Mouse (Mus musculus) lung, postnatal 36 days (tissue): ENCODE measurements at regions not wholly inside any gene's neighbourhood (a gene's known extent, or its start where the extent isn't known, plus 50 kb on each side); places are given as distances from the start of the nearest gene placed in this dataset.

Experiments
- DNase-seq: peaks from one replicate; pipeline ENCODE4 v3.0.0; 2022; ENCODE audit warnings: mixed read lengths

- no peak for DNase-seq
These were observed 326.0 kb downstream of the 1500009L16Rik start for GRCm38 (mm10) chr10:84048706-84049105.

- no peak for DNase-seq
These were observed 330.0 kb downstream of the 1500009L16Rik start for GRCm38 (mm10) chr10:84052696-84053095.

GRCm38 (mm10) chr10:84054551-84055336 is 332.1 kb downstream of the 1500009L16Rik start:
- DNase-seq = no peak

GRCm38 (mm10) chr10:84055402-84056167 is 332.9 kb downstream of the 1500009L16Rik start:
- peak; percentile 49 for DNase-seq

GRCm38 (mm10) chr10:84056323-84057169 is 333.9 kb downstream of the 1500009L16Rik start:
- DNase-seq = peak; percentile 25

- no peak for DNase-seq
These were observed 335.6 kb downstream of the 1500009L16Rik start for GRCm38 (mm10) chr10:84058301-84058700.

GRCm38 (mm10) chr10:84059646-84060491 is 337.2 kb downstream of the 1500009L16Rik start:
- no peak for DNase-seq

- peak; percentile 89 for DNase-seq
These were observed 338.0 kb downstream of the 1500009L16Rik start for GRCm38 (mm10) chr10:84060492-84061218.

GRCm38 (mm10) chr10:84067052-84067650 is 344.5 kb downstream of the 1500009L16Rik start:
- DNase-seq = peak; percentile 49

- DNase-seq = no peak
These were observed 347.1 kb downstream of the 1500009L16Rik start for GRCm38 (mm10) chr10:84069806-84070205.

GRCm38 (mm10) chr10:84072866-84073483 is 350.3 kb downstream of the 1500009L16Rik start:
- no peak for DNase-seq

- DNase-seq = no peak
These were observed 352.9 kb downstream of the 1500009L16Rik start for GRCm38 (mm10) chr10:84075581-84075980.

- DNase-seq = no peak
These were observed 357.6 kb downstream of the 1500009L16Rik start for GRCm38 (mm10) chr10:84080236-84080635.

GRCm38 (mm10) chr10:84081673-84082072 is 358.7 kb downstream of the Nuak1 start:
- no peak for DNase-seq

GRCm38 (mm10) chr10:84087528-84087927 is 352.9 kb downstream of the Nuak1 start:
- no peak for DNase-seq

- no peak for DNase-seq
These were observed 352.5 kb downstream of the Nuak1 start for GRCm38 (mm10) chr10:84087929-84088328.

GRCm38 (mm10) chr10:84088799-84089778 is 351.3 kb downstream of the Nuak1 start:
- DNase-seq = no peak

GRCm38 (mm10) chr10:84093919-84094318 is 346.5 kb downstream of the Nuak1 start:
- DNase-seq = no peak

GRCm38 (mm10) chr10:84097196-84097595 is 343.2 kb downstream of the Nuak1 start:
- no peak for DNase-seq
